Mouse (Mus musculus) hindbrain, embryonic 16.5 days (tissue): ENCODE results near the gene Capn5. TPM values are rescaled to one million over a fixed set of nuclear protein-coding genes. Genes with fewer than 3 reads are reported as not detected.

Experiments used
- polyA plus RNA-seq: library from polyadenylated mRNA; unstranded; fragments of >200 nt; fragmentation: Nextera tagmentation; extraction: Ambion mirVana; gene quantifications from 2 replicates; pipeline ENCODE4 v1.2.1, GENCODE M21; 2015

Capn5 gene
- polyA plus RNA-seq, 1 experiment from 2014 or later, result 27.3 TPM

Other genes starting within 250 kb of the Capn5 start
- 13.9 and 22.8 TPM in 2 replicates for gene Myo7a, start 58.8 kb downstream of the Capn5 start, polyA plus RNA-seq
- gene Omp, start 32.8 kb downstream of the Capn5 start, polyA plus RNA-seq, result 0.34 and 0.37 TPM in 2 replicates
- gene B3gnt6, start 21.2 kb upstream of the Capn5 start, polyA plus RNA-seq, result 0.55 and 0.78 TPM in 2 replicates
- gene Acer3, start 142.9 kb upstream of the Capn5 start, polyA plus RNA-seq, result 26.9 and 29.5 TPM in 2 replicates
- 6.5 and 9.8 TPM in 2 replicates for gene Tsku, start 183.1 kb upstream of the Capn5 start, polyA plus RNA-seq